Mouse (Mus musculus) embryonic facial prominence, embryonic 12.5 days (tissue): ENCODE data around the gene Dab1. TPM values are rescaled to one million over a fixed set of nuclear protein-coding genes. Genes with fewer than 3 reads are reported as not detected.

Source experiments
- ATAC-seq: fragments of 200-750 bp; cut with Nextera tagmentation; 2 replicates; pipeline ENCODE4 v1.8.0; 2017; ENCODE audit not compliant: insufficient number of reproducible peaks, insufficient read depth, low FRiP score, low TSS enrichment
- H3K27ac ChIP-seq: fragments of 300-500 bp; sonication (generic); 2 replicates; pipeline ENCODE4 v1.5.1; 2016; ENCODE audit warnings: mild to moderate bottlenecking
- H3K27me3 ChIP-seq: fragments of 300-500 bp; sonication (generic); 2 replicates; pipeline ENCODE4 v1.6.1; 2016; ENCODE audit warnings: mild to moderate bottlenecking, moderate library complexity
- H3K36me3 ChIP-seq: fragments of 300-500 bp; sonication (generic); 2 replicates; pipeline ENCODE4 v1.6.1; 2016; ENCODE audit warnings: mild to moderate bottlenecking
- H3K4me1 ChIP-seq: fragments of 300-500 bp; sonication (generic); 2 replicates; pipeline ENCODE4 v1.6.1; 2016
- H3K4me2 ChIP-seq: fragments of 300-500 bp; sonication (generic); replicated peaks from 2 replicates; pipeline ENCODE4 v1.6.1; 2016; ENCODE audit warnings: mild to moderate bottlenecking, moderate library complexity
- H3K4me3 ChIP-seq: fragments of 300-500 bp; sonication (generic); 2 replicates; pipeline ENCODE4 v1.5.1; 2016; ENCODE audit warnings: mild to moderate bottlenecking
- H3K9ac ChIP-seq: fragments of 300-500 bp; sonication (generic); 2 replicates; pipeline ENCODE4 v1.6.1; 2016; ENCODE audit warnings: mild to moderate bottlenecking, moderate library complexity
- H3K9me3 ChIP-seq: fragments of 300-500 bp; sonication (generic); 2 replicates; pipeline ENCODE4 v1.6.1; 2016; ENCODE audit warnings: mild to moderate bottlenecking, moderate library complexity
- WGBS: fragments of 180-500 bp; shearing (Covaris S2); methylation state at CpG from one replicate; pipeline ENCODE4 v1.1.7; 2016; 5-methylcytosine and 5-hydroxymethylcytosine counted together
- polyA plus RNA-seq: library from polyadenylated mRNA; unstranded; fragments of >200 nt; fragmentation: Nextera tagmentation; extraction: Ambion mirVana; gene quantifications from 2 replicates; pipeline ENCODE4 v1.2.1, GENCODE M21; 2016

Dab1 gene
- polyA plus RNA-seq, 1 experiment from 2014 or later: 23.7 TPM

DNA sequence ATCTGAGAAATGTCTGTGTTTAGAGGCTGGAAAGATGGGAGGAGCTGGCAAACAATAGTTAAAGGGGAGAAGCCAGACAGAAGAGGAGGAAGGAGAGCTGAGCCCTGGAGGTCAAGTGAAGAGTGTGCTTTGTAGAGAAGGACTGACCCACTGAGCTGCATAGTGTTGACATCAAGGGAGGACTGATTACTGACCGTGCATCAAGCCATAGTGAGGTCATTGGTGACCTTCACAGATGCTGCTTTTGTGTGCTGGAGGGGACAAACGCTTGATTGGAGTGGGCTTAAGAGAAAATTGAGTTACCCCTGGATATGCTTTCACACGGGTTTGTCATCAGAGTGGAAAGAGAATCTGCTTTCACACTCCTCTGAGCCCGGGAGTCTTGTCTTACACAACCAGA is 440.4 kb downstream of the Dab1 start:
- no peaks in the 10 kb centered on the region for H3K36me3 ChIP-seq
- no peaks in the 10 kb centered on the region for H3K27me3 ChIP-seq
- no peak overlapping the region for H3K27ac ChIP-seq
- no peaks in the 10 kb centered on the region for H3K9me3 ChIP-seq
- no peaks in the 10 kb centered on the region for H3K4me1 ChIP-seq
- WGBS: 51% methylated on average over 4 of the region's 4 CpGs
- no peak for ATAC-seq
- no peak overlapping the region for H3K9ac ChIP-seq
- H3K4me3 ChIP-seq: no peak overlapping the region
- no peak overlapping the region for H3K4me2 ChIP-seq

DNA sequence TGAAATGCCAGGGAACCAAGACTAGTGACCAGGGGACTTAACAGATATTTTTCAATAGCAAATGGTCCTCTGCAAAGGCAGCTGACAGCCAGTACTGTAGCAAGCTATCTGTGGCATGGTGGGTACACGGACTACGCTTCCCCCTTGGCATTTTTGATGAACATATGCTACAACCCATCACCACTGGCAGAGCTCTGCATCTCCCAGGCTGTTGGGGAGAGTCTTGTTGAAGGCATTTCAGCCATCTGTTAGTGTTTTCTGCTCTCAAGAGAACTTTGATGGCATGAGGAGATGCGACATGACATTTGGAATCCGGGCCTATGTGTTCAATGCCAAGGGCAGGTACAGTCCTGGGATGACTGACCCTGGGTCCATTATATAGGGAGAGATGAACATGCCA is 443.2 kb downstream of the Dab1 start:
- Histone ChIP-seq H3K4me1 (no peaks in the 10 kb centered on the region), H3K9ac (no peak overlapping the region), H3K9me3 (no peaks in the 10 kb centered on the region), H3K27me3 (no peaks in the 10 kb centered on the region), H3K27ac (no peak overlapping the region), H3K4me2 (no peak overlapping the region), H3K4me3 (no peak overlapping the region), H3K36me3 (no peaks in the 10 kb centered on the region)
- WGBS: 89% methylated on average over 4 of the region's 4 CpGs
- no peak for ATAC-seq

DNA sequence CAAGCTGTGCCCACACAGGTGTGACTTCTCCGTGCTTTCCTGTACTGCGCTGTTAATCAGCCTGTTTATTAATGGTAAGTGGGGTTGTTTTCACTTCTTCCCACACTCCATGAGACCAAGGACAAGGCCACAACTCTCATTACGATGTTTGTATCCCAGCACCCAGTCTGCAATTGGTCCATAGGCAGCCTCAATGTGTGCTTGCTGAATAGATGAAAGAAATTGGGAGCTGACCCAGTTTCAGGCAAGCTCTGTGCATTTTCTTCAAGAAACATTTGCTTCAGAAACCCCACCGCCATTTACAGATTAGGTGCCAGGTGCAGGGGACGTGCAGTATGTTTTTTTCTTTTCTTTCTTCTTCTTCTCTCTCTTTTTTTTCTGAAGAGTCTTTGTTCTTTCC is 447.7 kb downstream of the Dab1 start:
- H3K4me1 ChIP-seq: no peaks in the 10 kb centered on the region
- no peak overlapping the region for H3K27ac ChIP-seq
- WGBS: 78% methylated on average over 5 of the region's 5 CpGs
- no peak for ATAC-seq
- H3K4me3 ChIP-seq: no peak overlapping the region
- no peak overlapping the region for H3K9ac ChIP-seq
- no peaks in the 10 kb centered on the region for H3K36me3 ChIP-seq
- no peak overlapping the region for H3K4me2 ChIP-seq
- H3K27me3 ChIP-seq: no peaks in the 10 kb centered on the region
- no peaks in the 10 kb centered on the region for H3K9me3 ChIP-seq

DNA sequence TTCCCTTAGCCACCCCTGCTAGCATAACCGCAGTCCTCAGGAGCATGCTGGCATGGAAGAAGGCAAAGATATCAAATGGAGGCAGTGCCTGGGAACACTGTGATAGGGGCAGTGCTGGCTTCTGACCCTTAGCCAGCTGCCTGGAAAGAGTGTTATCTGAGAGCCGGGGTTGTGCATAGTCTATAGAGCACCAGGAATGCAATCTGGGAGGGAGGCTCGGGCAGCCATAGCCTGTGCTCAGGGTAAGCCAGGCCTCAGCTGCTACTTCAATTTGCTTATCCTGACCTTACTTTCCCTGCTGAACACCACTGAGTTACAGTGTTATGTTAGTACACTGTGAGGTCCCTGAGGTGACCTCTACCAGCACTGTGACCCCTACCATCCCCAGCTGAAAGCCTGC is 448.6 kb downstream of the Dab1 start:
- no peaks in the 10 kb centered on the region for H3K9me3 ChIP-seq
- H3K4me3 ChIP-seq: no peak overlapping the region
- ATAC-seq: peak; percentile 10; the same call in 1 of the 2 replicates
- no peaks in the 10 kb centered on the region for H3K27me3 ChIP-seq
- no peak overlapping the region for H3K27ac ChIP-seq
- H3K9ac ChIP-seq: no peak overlapping the region
- no peak overlapping the region for H3K4me2 ChIP-seq
- H3K4me1 ChIP-seq: no peaks in the 10 kb centered on the region
- H3K36me3 ChIP-seq: no peaks in the 10 kb centered on the region
- WGBS: 56% methylated on average over 3 of the region's 3 CpGs

DNA sequence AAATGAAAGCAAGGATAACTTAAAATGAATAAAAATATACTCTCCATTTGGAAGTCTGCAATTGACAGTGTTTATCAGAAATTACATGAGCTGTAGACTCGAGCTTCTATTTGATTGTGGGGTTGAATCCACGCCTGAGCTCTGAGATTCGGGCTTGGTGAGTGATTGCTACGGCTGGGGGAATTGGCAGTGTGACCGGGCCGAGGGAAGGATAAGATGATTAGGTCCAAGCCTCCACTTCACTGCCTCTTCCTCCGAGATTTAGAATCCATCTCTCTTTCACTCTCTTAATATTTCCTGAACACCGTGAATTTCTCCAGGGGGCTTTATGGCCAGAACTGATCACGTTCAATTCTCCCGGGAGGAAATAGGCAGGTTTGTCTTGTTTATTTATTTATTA is 452.1 kb downstream of the Dab1 start:
- Histone ChIP-seq H3K9me3 (no peaks in the 10 kb centered on the region), H3K4me2 (no peak overlapping the region), H3K27me3 (no peaks in the 10 kb centered on the region), H3K4me3 (no peak overlapping the region), H3K27ac (no peak overlapping the region), H3K4me1 (no peaks in the 10 kb centered on the region), H3K36me3 (no peaks in the 10 kb centered on the region), H3K9ac (no peak overlapping the region)
- 67% methylated on average over 10 of the region's 10 CpGs for WGBS
- ATAC-seq: no peak

DNA sequence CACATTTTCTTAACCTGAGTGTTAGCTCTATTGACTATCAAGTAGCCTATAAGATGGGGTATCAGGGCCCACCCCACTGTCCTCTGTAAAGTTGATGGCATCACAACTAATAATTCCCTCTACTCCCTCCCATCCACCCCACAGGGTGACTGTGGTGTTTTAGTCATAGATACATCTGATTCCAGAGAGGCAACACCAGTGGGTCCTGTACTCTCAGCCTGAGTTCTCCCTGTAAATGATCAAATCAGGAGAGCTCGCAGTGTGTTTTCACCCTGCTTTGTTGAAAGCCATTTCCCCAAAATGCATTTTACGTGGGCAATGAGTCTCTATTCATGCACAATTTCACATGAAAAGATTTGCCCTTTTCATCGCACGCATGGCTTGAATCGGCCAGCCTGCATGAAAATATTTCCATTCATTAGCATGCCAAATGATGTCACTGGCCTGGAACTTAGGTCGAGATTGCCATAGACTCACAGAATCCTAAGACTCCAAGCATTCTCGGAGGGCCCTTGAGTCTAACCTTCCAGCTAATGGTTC is 454.8 kb downstream of the Dab1 start:
- ATAC-seq: no peak
- Histone ChIP-seq H3K4me2 (no peak overlapping the region), H3K9me3 (no peaks in the 10 kb centered on the region), H3K9ac (no peak overlapping the region), H3K4me3 (no peak overlapping the region), H3K4me1 (no peaks in the 10 kb centered on the region), H3K36me3 (no peaks in the 10 kb centered on the region), H3K27ac (no peak overlapping the region), H3K27me3 (no peaks in the 10 kb centered on the region)
- WGBS: 59% methylated on average over 7 of the region's 7 CpGs

DNA sequence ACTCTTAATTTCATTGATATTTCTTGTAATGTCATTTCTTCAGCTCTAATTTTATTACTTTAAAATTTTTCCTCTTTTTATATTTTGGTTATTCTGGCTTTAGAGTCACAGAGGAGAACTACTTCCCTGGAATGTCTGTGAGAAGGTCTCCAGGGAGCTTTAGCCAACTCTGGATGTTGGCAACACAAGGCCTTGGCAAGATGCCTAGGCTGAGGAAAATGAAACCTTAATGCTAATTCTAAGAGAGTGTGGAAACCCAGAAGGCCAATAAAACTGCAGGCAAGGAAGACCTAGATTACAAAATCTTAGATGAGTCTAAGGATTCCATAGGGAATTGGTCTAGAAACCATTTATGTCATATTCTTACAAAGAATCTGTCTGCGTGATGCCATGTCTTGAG is 458.6 kb downstream of the Dab1 start:
- H3K36me3 ChIP-seq: no peaks in the 10 kb centered on the region
- H3K9me3 ChIP-seq: no peaks in the 10 kb centered on the region
- no peak overlapping the region for H3K27ac ChIP-seq
- H3K27me3 ChIP-seq: no peaks in the 10 kb centered on the region
- H3K9ac ChIP-seq: no peak overlapping the region
- ATAC-seq: no peak
- no peaks in the 10 kb centered on the region for H3K4me1 ChIP-seq
- no peak overlapping the region for H3K4me3 ChIP-seq
- 83% methylated on average over 1 of the region's 1 CpGs for WGBS
- no peak overlapping the region for H3K4me2 ChIP-seq

DNA sequence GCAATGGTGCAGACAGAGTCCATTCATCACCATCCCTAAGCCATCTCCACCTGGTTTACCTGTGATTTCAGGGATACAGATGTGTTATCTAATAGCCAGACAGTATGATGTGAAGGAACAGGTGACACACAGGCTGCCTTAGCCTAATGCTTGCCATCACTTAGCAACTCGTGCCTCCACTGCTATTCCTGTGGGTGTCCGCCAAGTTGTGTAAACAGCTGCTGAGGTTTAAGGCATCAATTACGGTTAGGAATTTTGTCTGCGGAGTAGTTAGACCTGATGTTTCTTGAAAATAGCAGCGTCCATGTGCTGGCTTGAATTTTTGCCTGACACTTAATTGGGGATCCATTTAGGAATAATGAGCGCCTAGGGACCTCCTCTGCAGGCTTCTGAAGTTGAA is 487.1 kb downstream of the Dab1 start:
- ATAC-seq: no peak
- no peak overlapping the region for H3K4me3 ChIP-seq
- H3K27ac ChIP-seq: no peak overlapping the region
- no peaks in the 10 kb centered on the region for H3K9me3 ChIP-seq
- H3K27me3 ChIP-seq: no peaks in the 10 kb centered on the region
- H3K4me2 ChIP-seq: no peak overlapping the region
- WGBS: 35% methylated on average over 6 of the region's 6 CpGs
- H3K9ac ChIP-seq: no peak overlapping the region
- H3K36me3 ChIP-seq: no peaks in the 10 kb centered on the region
- H3K4me1 ChIP-seq: no peaks in the 10 kb centered on the region; the same call in 1 of the 2 replicates

DNA sequence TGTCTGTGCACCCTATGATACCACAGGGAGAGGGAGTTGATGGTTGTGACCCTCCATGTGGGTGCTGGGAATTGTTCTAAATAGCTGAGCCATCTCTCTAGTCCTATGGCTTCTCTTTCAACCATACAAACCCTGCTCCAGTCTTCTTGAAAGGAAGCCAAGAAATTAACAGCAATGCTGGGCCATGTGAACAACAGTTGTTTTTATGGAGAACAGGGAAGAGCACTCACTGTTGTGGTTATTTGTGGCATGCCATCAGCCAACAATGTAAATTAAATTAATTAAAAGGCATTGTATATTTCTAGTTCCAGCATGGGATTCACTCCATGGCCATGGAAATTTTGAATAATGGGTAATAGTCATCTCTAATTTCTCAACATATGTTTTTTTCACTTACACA is 492.5 kb downstream of the Dab1 start:
- no peak overlapping the region for H3K4me3 ChIP-seq
- H3K4me2 ChIP-seq: no peak overlapping the region
- ATAC-seq: no peak
- H3K27ac ChIP-seq: no peak overlapping the region
- H3K9ac ChIP-seq: no peak overlapping the region
- H3K27me3 ChIP-seq: no peaks in the 10 kb centered on the region
- H3K4me1 ChIP-seq: no peaks in the 10 kb centered on the region
- H3K9me3 ChIP-seq: no peaks in the 10 kb centered on the region
- no peaks in the 10 kb centered on the region for H3K36me3 ChIP-seq

DNA sequence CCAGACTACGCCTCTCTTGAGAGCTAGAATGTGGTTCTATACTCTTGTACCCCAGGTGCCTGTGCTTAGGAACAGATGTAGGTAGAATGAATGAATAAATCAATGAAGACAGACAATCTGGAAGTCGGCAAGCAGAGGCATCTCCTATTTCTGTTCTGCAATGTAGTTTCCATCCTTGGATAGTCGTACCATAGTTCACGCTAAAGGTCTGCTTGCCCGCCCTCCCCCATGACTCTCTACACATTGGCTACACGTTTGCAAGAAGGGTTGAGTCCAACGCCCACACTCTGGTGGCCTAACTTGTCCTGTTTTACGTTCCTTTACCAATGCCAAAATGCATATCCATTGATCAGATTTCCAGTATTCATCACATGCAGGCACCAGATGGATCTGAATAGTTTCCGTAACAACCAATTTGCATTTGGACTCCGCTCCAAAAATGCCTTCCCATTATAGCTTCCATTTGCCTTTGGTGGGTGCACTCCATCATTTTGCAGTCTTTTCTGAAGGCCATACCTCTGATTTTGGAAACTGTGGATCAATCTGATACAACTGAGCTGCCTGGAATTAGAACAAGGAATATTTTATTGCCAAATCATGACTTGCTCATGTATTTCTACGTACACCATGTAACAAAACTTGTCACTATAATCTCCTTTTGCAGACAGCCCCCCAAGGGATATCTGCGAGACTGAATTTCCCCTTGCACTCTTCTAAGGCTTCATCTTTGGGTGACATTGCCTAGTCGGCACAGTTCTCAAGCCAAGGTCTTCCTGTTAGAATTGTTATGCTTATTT is 494.2 kb downstream of the Dab1 start:
- no peak for ATAC-seq
- no peak overlapping the region for H3K4me3 ChIP-seq
- 85% methylated on average over 13 of the region's 13 CpGs for WGBS
- H3K27ac ChIP-seq: no peak overlapping the region
- no peak overlapping the region for H3K9ac ChIP-seq
- H3K36me3 ChIP-seq: no peaks in the 10 kb centered on the region
- H3K4me1 ChIP-seq: no peaks in the 10 kb centered on the region
- H3K27me3 ChIP-seq: no peaks in the 10 kb centered on the region
- H3K9me3 ChIP-seq: no peaks in the 10 kb centered on the region
- no peak overlapping the region for H3K4me2 ChIP-seq

DNA sequence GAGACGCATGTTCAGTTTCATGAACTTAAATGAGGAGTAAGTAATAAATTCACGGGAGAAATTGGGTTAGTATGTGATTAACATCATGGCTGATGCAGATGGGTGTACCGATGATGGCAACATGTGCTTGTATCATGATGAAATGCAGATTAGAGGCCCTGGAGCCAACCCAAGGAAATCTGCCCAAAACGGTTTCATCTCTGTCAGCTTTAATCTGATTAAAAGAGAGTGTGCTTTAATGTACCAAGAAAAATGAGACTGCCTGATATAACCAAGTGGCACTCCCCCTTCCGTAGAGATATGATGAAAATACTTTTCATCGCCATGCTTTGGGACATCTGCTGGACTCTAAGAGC is 494.8 kb downstream of the Dab1 start:
- H3K27ac ChIP-seq: no peak overlapping the region
- H3K36me3 ChIP-seq: no peaks in the 10 kb centered on the region
- H3K4me2 ChIP-seq: no peak overlapping the region
- no peaks in the 10 kb centered on the region for H3K4me1 ChIP-seq
- H3K9me3 ChIP-seq: no peaks in the 10 kb centered on the region
- WGBS: 77% methylated on average over 6 of the region's 6 CpGs
- no peak for ATAC-seq
- H3K9ac ChIP-seq: no peak overlapping the region
- no peak overlapping the region for H3K4me3 ChIP-seq
- H3K27me3 ChIP-seq: no peaks in the 10 kb centered on the region

DNA sequence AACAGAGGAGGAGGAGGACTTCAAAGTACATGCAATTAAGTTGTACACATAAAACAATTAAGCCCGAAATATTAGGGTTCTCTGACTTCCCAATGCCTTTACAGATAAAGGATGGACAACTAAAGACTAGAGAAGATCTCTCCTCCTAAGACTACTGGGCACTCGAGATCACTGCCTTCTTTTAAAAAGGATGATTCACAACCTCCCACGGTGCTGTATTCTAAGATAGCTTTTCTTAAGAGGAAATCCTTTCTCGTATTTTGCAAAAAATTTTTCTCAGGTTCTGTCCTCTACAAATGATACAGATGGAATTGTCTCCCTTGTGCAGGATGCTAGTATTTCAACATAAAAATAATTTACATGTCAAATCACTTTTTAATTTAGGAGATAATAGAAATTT is 500.9 kb downstream of the Dab1 start:
- H3K36me3 ChIP-seq: no peaks in the 10 kb centered on the region
- H3K4me3 ChIP-seq: no peak overlapping the region
- H3K27ac ChIP-seq: no peak overlapping the region
- no peaks in the 10 kb centered on the region for H3K27me3 ChIP-seq
- H3K4me2 ChIP-seq: no peak overlapping the region
- H3K9me3 ChIP-seq: no peaks in the 10 kb centered on the region
- no peaks in the 10 kb centered on the region for H3K4me1 ChIP-seq
- no peak for ATAC-seq
- H3K9ac ChIP-seq: no peak overlapping the region
- WGBS: 79% methylated on average over 4 of the region's 4 CpGs
